Mouse (Mus musculus) spleen, adult 10 weeks (tissue): ENCODE measurements around the gene Canx. TPM values are rescaled to one million over a fixed set of nuclear protein-coding genes. Genes with fewer than 3 reads are reported as not detected.

ENCODE experiments used
- polyA plus RNA-seq: library from polyadenylated mRNA; stranded (reverse); fragments of 350-450 nt; fragmentation: Illumina TruSeq; extraction: RNeasy Lipid Tissue Mini Kit (QIAGEN cat#74804); gene quantifications from one replicate; pipeline ENCODE4 v1.2.3, GENCODE M21; 2015; ENCODE audit warnings: low replicate concordance; ENCODE audit not compliant: insufficient read depth

Canx gene
- 321 TPM for polyA plus RNA-seq

DNA sequence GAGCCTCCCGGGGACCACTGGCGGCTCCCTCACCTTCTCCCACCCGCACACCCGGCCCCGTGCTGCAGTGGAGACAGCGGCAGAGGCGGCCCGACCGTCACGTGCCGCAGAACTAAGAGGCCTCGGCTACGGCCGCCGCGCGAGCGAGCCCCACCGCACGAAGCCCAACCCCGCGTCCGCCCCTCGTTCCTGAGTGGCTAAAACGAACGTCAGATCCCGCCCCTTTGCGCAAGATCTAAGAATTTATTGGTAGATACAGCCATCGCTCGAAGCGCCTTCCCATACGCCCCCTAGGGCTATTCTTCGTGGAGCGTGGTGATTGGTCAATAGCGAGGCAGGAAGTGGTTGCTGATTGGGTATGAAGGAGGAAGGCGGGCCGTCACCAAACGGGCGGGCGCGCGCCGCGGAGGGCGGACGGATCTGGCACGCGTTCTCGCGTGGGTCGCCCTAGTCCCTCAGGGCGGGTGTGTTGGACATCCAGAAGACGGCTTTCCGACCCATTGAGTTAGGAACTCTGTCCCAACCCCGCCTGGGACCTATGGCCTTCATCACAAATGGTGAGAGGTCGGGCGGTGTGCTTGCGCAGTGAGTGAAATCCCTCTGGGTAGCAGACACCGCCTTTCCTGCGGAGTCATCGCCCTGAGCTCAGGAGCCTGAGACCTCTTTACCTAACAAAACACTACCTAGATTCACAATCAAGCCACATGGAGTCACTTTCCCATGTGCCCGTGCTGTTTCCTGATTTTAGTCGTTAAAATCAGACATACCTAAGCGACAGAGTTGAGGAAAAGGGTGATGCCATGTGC lies at the start of gene Canx:
Canx (minus strand) TSS at position 178 of the 806 bp plus-strand sequence.

DNA sequence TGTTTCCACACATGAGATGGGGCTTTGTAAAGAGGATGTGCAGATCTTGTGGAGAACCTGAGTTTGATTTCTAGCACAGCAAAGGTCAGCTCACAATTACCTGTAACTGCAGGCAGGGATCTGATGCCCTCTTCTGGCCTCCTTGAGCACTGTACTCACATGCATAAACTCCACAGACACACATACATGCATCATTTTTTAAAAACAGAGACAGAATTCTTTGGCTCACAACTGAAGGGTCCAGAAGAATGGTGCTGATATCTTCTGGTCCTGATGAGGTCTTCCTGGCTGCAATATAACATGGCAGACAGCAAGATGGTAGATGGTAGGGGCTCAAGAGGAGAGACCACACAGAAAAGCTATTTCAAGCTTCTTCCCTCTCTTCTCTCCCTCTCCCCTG lies 28.7 kb upstream of the Canx start, which contains the start of gene Cby3:
Cby3 (plus strand) TSS at position 301 of the 400 bp plus-strand sequence.

DNA sequence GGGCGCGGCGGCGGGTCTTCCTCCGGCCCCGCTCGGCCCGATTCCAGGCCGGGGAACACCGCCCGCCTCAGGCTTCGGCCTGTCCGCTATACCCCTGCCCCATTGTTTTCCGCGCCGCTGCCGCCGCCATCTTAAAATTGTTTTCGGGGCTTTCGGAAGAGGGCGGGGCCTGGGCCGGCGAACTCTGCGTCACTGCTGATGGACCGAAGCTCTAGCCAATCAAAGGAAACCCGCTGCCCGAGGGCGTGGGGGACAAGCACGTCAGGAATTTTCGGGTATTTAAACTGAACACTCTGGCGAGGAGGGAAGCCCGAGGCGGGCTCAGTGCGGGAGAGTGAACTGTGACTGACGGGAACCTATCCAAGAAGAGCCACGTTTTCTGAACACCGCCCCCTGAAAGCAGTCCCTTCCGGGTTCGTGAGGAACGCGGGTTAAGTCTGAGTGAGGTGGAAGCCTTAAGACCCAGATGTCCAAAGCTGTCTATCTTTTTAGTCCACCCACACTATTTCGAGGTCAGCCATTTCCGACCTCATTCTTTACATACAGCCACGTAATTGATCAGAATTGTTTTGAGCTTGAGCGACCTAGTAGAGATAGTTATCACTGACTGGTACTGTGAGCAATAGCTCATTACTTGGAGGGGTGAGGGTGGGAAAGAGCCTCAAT lies 33.1 kb downstream of the Canx start, which contains the start of gene Maml1:
Maml1 (minus strand) TSS at position 122 of the 666 bp plus-strand sequence.

Other genes starting within 250 kb of the Canx start
- gene Tbc1d9b, start 194.3 kb downstream of the Canx start, polyA plus RNA-seq = 20.5 TPM
- gene Mrnip, start 151.2 kb downstream of the Canx start, polyA plus RNA-seq = 2.9 TPM
- 265 TPM for gene Sqstm1, start 114.8 kb downstream of the Canx start, polyA plus RNA-seq
- gene Mgat4b, start 114.8 kb downstream of the Canx start, polyA plus RNA-seq = 9.1 TPM
- gene Ltc4s, start 87.1 kb downstream of the Canx start, polyA plus RNA-seq = 1.6 TPM
- 18.7 TPM for gene Maml1, start 33.4 kb downstream of the Canx start, polyA plus RNA-seq
- gene Cby3, start 28.8 kb upstream of the Canx start, polyA plus RNA-seq = not detected
- gene Hnrnph1, start 51.3 kb upstream of the Canx start, polyA plus RNA-seq = 1,255 TPM
- gene Rufy1, start 105.5 kb upstream of the Canx start, polyA plus RNA-seq = 43.7 TPM